Mouse (Mus musculus) forebrain, embryonic 10.5 days (tissue): ENCODE results near the gene Lrrc75a. TPM values are rescaled to one million over a fixed set of nuclear protein-coding genes. Genes with fewer than 3 reads are reported as not detected.

Experiments used
- DNase-seq: peaks from one replicate; pipeline ENCODE4 v3.0.0-alpha.2; 2017; ENCODE audit warnings: low spot score; ENCODE audit errors: extremely low spot score
- H3K27ac ChIP-seq: fragments of 300-500 bp; sonication (generic); 2 replicates; pipeline ENCODE4 v1.5.1; 2016; ENCODE audit warnings: mild to moderate bottlenecking
- H3K27me3 ChIP-seq: fragments of 300-500 bp; sonication (generic); 2 replicates; pipeline ENCODE4 v1.6.1; 2016; ENCODE audit warnings: mild to moderate bottlenecking; ENCODE audit not compliant: poor library complexity, severe bottlenecking
- H3K36me3 ChIP-seq: fragments of 300-500 bp; sonication (generic); replicated peaks from 2 replicates; pipeline ENCODE4 v1.6.1; 2016; ENCODE audit warnings: mild to moderate bottlenecking, moderate library complexity
- H3K4me1 ChIP-seq: fragments of 300-500 bp; sonication (generic); 2 replicates; pipeline ENCODE4 v1.6.1; 2016
- H3K4me3 ChIP-seq: fragments of 300-500 bp; sonication (generic); 2 replicates; pipeline ENCODE4 v1.5.1; 2016; ENCODE audit warnings: mild to moderate bottlenecking, moderate library complexity
- H3K9me3 ChIP-seq: fragments of 300-500 bp; sonication (generic); 2 replicates; pipeline ENCODE4 v1.6.1; 2016; ENCODE audit warnings: mild to moderate bottlenecking, moderate library complexity
- WGBS: fragments of 180-500 bp; shearing (Covaris S2); methylation state at CpG from one replicate; pipeline ENCODE4 v1.1.7; 2016; 5-methylcytosine and 5-hydroxymethylcytosine counted together
- polyA plus RNA-seq: library from polyadenylated mRNA; unstranded; fragments of >200 nt; fragmentation: Nextera tagmentation; extraction: Ambion mirVana; gene quantifications from 2 replicates; pipeline ENCODE4 v1.2.1, GENCODE M21; 2016

The Lrrc75a gene
- polyA plus RNA-seq, 1 experiment from 2014 or later = 9.1 TPM

DNA sequence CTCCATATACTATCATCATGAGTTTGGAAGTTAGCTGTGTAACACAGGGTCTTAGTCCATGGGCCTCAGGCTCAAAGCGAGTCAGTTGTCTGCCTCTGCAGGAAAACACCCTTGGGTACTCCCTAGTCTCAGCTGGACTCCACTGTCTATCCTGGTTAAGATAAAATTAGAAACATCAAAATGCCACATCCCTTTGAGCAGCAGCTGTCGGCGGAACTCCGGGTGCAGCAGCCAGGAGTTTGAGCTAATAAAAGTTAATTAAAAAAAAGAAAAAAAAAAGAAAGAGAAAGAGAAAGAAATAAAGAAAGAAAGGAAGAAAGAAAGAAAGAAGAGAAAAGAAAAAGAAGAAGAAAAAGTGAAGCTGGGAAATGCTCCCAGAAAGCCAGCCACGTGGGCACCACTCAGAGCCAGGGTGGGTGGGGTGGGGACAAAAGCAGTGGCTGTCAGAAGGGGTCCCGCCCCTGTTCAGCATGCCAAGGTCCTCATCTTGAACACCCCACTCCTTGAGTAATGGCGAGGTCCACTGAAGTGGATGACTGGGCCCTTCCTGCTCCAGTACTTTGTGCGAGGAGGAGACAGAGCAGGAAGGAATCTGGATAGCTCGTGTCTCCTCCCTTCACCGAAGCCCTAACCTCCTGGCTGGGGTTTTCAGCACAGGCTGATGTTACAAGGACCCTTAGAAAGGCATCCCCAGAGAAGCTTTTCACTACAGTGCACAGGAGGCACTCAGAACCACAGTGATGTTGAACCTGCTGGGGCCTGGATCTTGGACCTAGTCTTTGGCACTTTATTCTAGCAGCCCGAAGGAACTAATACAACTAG is 6.1 kb downstream of the Lrrc75a start:
- no peak for DNase-seq
- no peaks in the 10 kb centered on the region for H3K9me3 ChIP-seq
- peak overlapping the region; percentile 17; the same call in 1 of the 2 replicates for H3K27ac ChIP-seq
- H3K4me3 ChIP-seq = no peak overlapping the region
- H3K36me3 ChIP-seq = peaks cover 25% of the 10 kb centered on the region
- H3K27me3 ChIP-seq = no peaks in the 10 kb centered on the region
- WGBS = 70% methylated on average over 11 of the region's 11 CpGs
- peaks cover 59% of the 10 kb centered on the region for H3K4me1 ChIP-seq

- no peak overlapping the region for H3K4me3 ChIP-seq
- H3K4me1 ChIP-seq = peaks cover 50% of the 10 kb centered on the region
- DNase-seq = no peak
- H3K27me3 ChIP-seq = no peaks in the 10 kb centered on the region
- 92% methylated on average over 3 of the region's 3 CpGs for WGBS
- no peak overlapping the region for H3K27ac ChIP-seq
- H3K9me3 ChIP-seq = no peaks in the 10 kb centered on the region
- peaks cover 25% of the 10 kb centered on the region for H3K36me3 ChIP-seq
Observed at GRCm38 (mm10) chr11:62640378-62640777, 7.9 kb downstream of the Lrrc75a start.

GRCm38 (mm10) chr11:62638402-62638801 is 9.9 kb downstream of the Lrrc75a start:
- H3K27ac ChIP-seq = no peak overlapping the region
- no peak for DNase-seq

GRCm38 (mm10) chr11:62637806-62638205 is 10.5 kb downstream of the Lrrc75a start:
- H3K4me3 ChIP-seq = no peak overlapping the region
- H3K27me3 ChIP-seq = no peaks in the 10 kb centered on the region
- DNase-seq = no peak
- no peaks in the 10 kb centered on the region for H3K9me3 ChIP-seq
- no peak overlapping the region for H3K27ac ChIP-seq
- WGBS = 93% methylated on average over 6 of the region's 6 CpGs
- H3K36me3 ChIP-seq = peaks cover 7% of the 10 kb centered on the region; the same call in 1 of the 2 replicates
- H3K4me1 ChIP-seq = peaks cover 42% of the 10 kb centered on the region

More at GRCm38 (mm10) chr11:62638402-62638801, 9.9 kb downstream of the Lrrc75a start:
- H3K36me3 ChIP-seq = peaks cover 10% of the 10 kb centered on the region; the same call in 1 of the 2 replicates
- H3K27me3 ChIP-seq = no peaks in the 10 kb centered on the region
- no peak overlapping the region for H3K4me3 ChIP-seq
- 95% methylated on average over 4 of the region's 4 CpGs for WGBS
- no peaks in the 10 kb centered on the region for H3K9me3 ChIP-seq
- H3K4me1 ChIP-seq = peaks cover 48% of the 10 kb centered on the region

DNA sequence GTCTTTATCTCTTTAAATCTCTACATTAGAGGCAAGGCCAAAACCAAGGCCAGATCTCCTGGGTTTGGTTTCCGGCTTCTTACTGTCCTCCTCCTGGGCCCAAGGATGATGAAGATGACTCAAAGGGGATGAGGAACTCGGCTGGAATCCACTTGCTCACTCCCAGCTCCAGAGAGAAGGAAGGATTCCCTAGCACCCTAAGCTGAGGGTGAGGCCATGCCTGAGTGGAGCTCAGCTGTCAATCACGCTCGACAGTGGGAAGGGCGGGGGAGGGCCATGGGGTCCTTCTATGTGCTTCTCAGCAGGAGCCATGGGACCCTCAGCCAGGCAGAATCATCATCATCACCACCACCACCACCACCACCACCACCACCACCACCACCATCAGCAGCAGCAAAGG is 10.9 kb downstream of the Lrrc75a start:
- Histone ChIP-seq H3K27me3 (no peaks in the 10 kb centered on the region), H3K27ac (no peak overlapping the region), H3K36me3 (peaks cover 8% of the 10 kb centered on the region; the same call in 1 of the 2 replicates), H3K4me3 (no peak overlapping the region), H3K9me3 (no peaks in the 10 kb centered on the region), H3K4me1 (peaks cover 38% of the 10 kb centered on the region)
- 80% methylated on average over 5 of the region's 5 CpGs for WGBS
- no peak for DNase-seq

- 92% methylated on average over 3 of the region's 3 CpGs for WGBS
- H3K4me3 ChIP-seq = no peak overlapping the region
- H3K9me3 ChIP-seq = no peaks in the 10 kb centered on the region
- no peak overlapping the region for H3K27ac ChIP-seq
- H3K4me1 ChIP-seq = peaks cover 39% of the 10 kb centered on the region
- H3K36me3 ChIP-seq = peaks cover 8% of the 10 kb centered on the region; the same call in 1 of the 2 replicates
- H3K27me3 ChIP-seq = no peaks in the 10 kb centered on the region
- DNase-seq = no peak
Observed at GRCm38 (mm10) chr11:62636840-62637221, 11.5 kb downstream of the Lrrc75a start.

- peaks cover 44% of the 10 kb centered on the region for H3K4me1 ChIP-seq
- peaks cover 8% of the 10 kb centered on the region; the same call in 1 of the 2 replicates for H3K36me3 ChIP-seq
- no peaks in the 10 kb centered on the region for H3K27me3 ChIP-seq
- 65% methylated on average over 11 of the region's 11 CpGs for WGBS
- H3K4me3 ChIP-seq = no peak overlapping the region
- peak overlapping the region; percentile 48; the same call in 1 of the 2 replicates for H3K27ac ChIP-seq
- DNase-seq = no peak
- no peaks in the 10 kb centered on the region for H3K9me3 ChIP-seq
Observed at GRCm38 (mm10) chr11:62636105-62636839, 12.1 kb downstream of the Lrrc75a start.

DNA sequence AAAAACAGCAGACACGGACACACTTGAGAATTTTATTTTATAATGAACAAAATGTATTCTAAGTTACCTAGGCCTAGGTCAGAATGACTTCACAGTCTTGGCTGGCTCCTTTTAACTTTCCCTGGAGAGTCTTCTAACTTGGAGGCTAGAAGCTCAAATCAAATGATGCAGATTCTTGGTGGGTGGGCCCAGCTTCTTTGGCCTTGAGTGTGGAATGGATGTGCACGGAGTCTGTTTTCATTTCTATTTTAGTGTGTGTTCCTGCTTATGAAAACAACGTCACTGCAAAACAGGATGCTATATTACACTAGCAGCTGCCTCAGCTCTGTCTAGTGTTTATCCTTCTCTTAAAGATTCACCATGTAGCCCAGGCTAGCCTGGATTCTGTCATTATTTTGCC is 12.9 kb downstream of the Lrrc75a start:
- H3K27me3 ChIP-seq = no peaks in the 10 kb centered on the region
- no peak for DNase-seq
- H3K36me3 ChIP-seq = peaks cover 8% of the 10 kb centered on the region; the same call in 1 of the 2 replicates
- no peak overlapping the region for H3K27ac ChIP-seq
- H3K4me1 ChIP-seq = peaks cover 53% of the 10 kb centered on the region
- no peaks in the 10 kb centered on the region for H3K9me3 ChIP-seq
- H3K4me3 ChIP-seq = no peak overlapping the region
- 93% methylated on average over 3 of the region's 3 CpGs for WGBS

- peak overlapping the region; percentile 91 for H3K27ac ChIP-seq
- WGBS = 22% methylated on average over 4 of the region's 4 CpGs
- no peaks in the 10 kb centered on the region for H3K9me3 ChIP-seq
- H3K4me1 ChIP-seq = peaks cover 58% of the 10 kb centered on the region
- H3K4me3 ChIP-seq = peak overlapping the region; percentile 48; the same call in 1 of the 2 replicates
- no peak for DNase-seq
- no peaks in the 10 kb centered on the region for H3K27me3 ChIP-seq
- peaks cover 7% of the 10 kb centered on the region for H3K36me3 ChIP-seq
Observed at GRCm38 (mm10) chr11:62631138-62631537, 17.2 kb downstream of the Lrrc75a start.

GRCm38 (mm10) chr11:62630225-62630821 is 18.0 kb downstream of the Lrrc75a start:
- H3K9me3 ChIP-seq = no peaks in the 10 kb centered on the region
- under 1% methylated on average over 11 of the region's 11 CpGs for WGBS
- peak overlapping the region; percentile 91 for H3K27ac ChIP-seq
- DNase-seq = peak; percentile 52
- peak overlapping the region; percentile 48 for H3K4me3 ChIP-seq
- peaks cover 7% of the 10 kb centered on the region for H3K36me3 ChIP-seq
- no peaks in the 10 kb centered on the region for H3K27me3 ChIP-seq
- peaks cover 59% of the 10 kb centered on the region for H3K4me1 ChIP-seq

- 1% methylated on average over 9 of the region's 9 CpGs for WGBS
- Histone ChIP-seq H3K27me3 (no peaks in the 10 kb centered on the region), H3K9me3 (no peaks in the 10 kb centered on the region), H3K4me1 (peaks cover 62% of the 10 kb centered on the region), H3K27ac (peak overlapping the region; percentile 91), H3K4me3 (peak overlapping the region; percentile 48), H3K36me3 (peaks cover 7% of the 10 kb centered on the region)
- DNase-seq = peak; percentile 53
Observed at GRCm38 (mm10) chr11:62629352-62630224, 18.7 kb downstream of the Lrrc75a start.
